Mouse (Mus musculus) liver, adult 2 months (tissue): ENCODE measurements around the gene Rab4b.

Experiments
- CTCF ChIP-seq: fragments of 200-500 bp; IDR thresholded peaks from 2 replicates; pipeline ENCODE4 v1.5.1; 2011; ENCODE audit warnings: low read depth, low read length, control low read depth
- POLR2A ChIP-seq: fragments of 200-500 bp; IDR thresholded peaks from 2 replicates; pipeline ENCODE4 v1.6.1; 2011; ENCODE audit warnings: low read length, control low read depth; ENCODE audit not compliant: insufficient read depth; ENCODE audit errors: extremely low read depth

- TF ChIP-seq CTCF (no peak), POLR2A (no peak)
These were observed 17.8 kb downstream of the Rab4b start for GRCm38 (mm10) chr7:27160921-27161320.
